Mouse (Mus musculus): ENCODE measurements at regions not wholly inside any gene's neighbourhood (a gene's known extent, or its start where the extent isn't known, plus 50 kb on each side); places are given as distances from the start of the nearest gene placed in this dataset.

DNA sequence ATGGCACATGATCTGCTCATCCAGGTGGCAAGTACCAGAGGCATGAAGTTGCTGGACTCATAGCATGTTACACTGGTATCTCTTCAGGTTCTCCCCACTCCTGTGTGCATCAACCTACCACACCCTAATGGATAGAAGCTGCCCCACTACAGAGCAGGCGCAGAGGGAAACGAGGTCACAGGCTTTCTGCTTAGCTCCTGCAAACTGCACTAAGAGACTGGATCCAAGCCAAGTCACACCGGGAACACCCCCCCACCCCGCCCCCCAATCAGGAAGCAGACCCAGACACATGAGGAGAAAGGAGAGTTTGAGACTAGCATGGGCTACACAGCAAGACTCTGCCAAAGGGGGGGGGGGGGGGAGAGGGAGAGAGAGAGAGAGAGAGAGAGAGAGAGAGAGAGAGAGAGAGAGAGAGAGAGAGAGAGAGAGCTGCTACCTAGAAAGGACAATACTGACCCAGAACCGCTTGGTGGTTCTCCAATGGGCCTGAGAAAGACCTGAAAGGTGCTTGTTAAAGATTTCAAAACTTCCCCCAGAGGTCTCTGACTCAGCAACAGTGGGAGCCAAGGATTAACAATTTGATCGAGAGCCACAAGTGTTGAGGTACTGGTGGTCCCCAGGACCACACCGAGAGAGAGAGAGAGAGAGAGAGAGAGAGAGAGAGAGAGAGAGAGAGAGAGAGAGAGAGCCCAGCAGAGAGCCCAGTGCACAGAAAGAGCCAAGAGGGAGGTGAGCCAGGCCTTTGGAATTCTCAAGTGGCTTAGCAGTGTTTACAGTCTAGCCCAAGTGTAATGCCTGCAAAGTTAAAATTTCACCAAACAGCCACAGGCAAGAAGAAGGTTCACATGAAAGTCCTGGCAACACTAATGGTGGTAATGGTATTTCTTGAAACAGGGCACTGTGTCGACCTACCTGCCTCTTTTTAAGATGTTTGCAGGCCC is 215.1 kb downstream of the Sox4 start:
- Histone ChIP-seq H3K4me1 (ENCODE audit: control insufficient read depth in 1 of 2, insufficient read depth in 2 of 2, low read length in 2 of 2) (no peaks in the 10 kb centered on the region), H3K36me3 (ENCODE audit: control insufficient read depth in 1 of 2, insufficient read depth in 2 of 2, low read length in 2 of 2) (no peaks in the 10 kb centered on the region), H3K9me3 (replicated peaks; ENCODE audit: insufficient read depth, low read length) (no peaks in the 10 kb centered on the region), H3K27ac (ENCODE audit: control insufficient read depth, low read depth, low read length) (no peak overlapping the region), H3K27me3 (ENCODE audit: control insufficient read depth in 1 of 2, insufficient read depth in 2 of 2, low read length in 2 of 2) (no peaks in the 10 kb centered on the region), H3K4me3 (ENCODE audit: control insufficient read depth in 1 of 2, insufficient read depth in 1 of 2, low read depth in 2 of 2, low read length in 2 of 2) (no peak overlapping the region), H3K9ac (ENCODE audit: control insufficient read depth, low read depth, low read length, poor library complexity, severe bottlenecking) (no peak overlapping the region), H3K79me2 (ENCODE audit: control insufficient read depth, insufficient read depth, low read length, poor library complexity) (no peaks in the 10 kb centered on the region)
- no peak for TF ChIP-seq MYC (IDR thresholded peaks at IDR 0.05; ENCODE audit: low read depth, low read length)
- TF ChIP-seq ETS1 (IDR thresholded peaks at IDR 0.05; ENCODE audit: low read depth, low read length) = no peak
- no peak for TF ChIP-seq CHD2 (IDR thresholded peaks at IDR 0.05; ENCODE audit: low read length)
- TF ChIP-seq UBTF (IDR thresholded peaks at IDR 0.05; ENCODE audit: borderline replicate concordance, insufficient read depth, low read depth, low read length) = no peak
- no peak for TF ChIP-seq RCOR1 (IDR thresholded peaks at IDR 0.05; ENCODE audit: low read depth, low read length)
- TF ChIP-seq USF1 (IDR thresholded peaks at IDR 0.05; ENCODE audit: low read depth, low read length) = no peak
- no peak for TF ChIP-seq POLR2A (IDR thresholded peaks at IDR 0.05; ENCODE audit: control insufficient read depth in 1 of 2, insufficient read depth in 1 of 2, low read depth in 1 of 2, low read length in 2 of 2, poor library complexity in 1 of 2)
- no peak for TF ChIP-seq TBP (IDR thresholded peaks at IDR 0.05; ENCODE audit: low read depth, low read length)
- no peak for TF ChIP-seq CHD1 (IDR thresholded peaks at IDR 0.05; ENCODE audit: low read depth, low read length)
- no peak for TF ChIP-seq E2F4 (IDR thresholded peaks at IDR 0.05; ENCODE audit: borderline replicate concordance, low read depth, low read length)
- TF ChIP-seq MXI1 (IDR thresholded peaks at IDR 0.05; ENCODE audit: low read depth, low read length) = no peak
- no peak for DNase-seq (ENCODE audit: low read depth, low spot score)

DNA sequence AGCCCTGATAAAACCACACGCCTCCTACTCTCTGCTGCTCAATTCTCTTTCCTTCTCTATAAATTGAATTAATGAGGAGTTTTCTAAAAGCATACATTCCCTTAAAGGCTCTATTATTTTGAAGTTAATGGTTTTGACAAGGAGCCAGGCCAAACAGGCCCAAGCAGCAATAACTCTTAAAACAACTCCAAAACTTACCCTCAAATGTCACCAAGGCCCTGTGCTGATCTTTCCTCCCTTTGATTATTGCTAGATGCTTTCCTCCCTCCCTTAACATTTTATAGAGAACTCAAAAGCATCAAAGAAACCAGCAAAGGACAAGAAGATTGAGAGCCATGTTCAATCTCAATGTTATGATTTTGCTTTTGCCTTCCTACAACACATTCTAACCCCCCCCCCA is 221.0 kb downstream of the Sox4 start:
- no peak overlapping the region for H3K4me3 ChIP-seq (ENCODE audit: control insufficient read depth in 1 of 2, insufficient read depth in 1 of 2, low read depth in 2 of 2, low read length in 2 of 2)
- no peak for DNase-seq (ENCODE audit: low read depth, low spot score)
- no peaks in the 10 kb centered on the region for H3K4me1 ChIP-seq (ENCODE audit: control insufficient read depth in 1 of 2, insufficient read depth in 2 of 2, low read length in 2 of 2)
- no peak overlapping the region for H3K9ac ChIP-seq (ENCODE audit: control insufficient read depth, low read depth, low read length, poor library complexity, severe bottlenecking)
- no peaks in the 10 kb centered on the region for H3K36me3 ChIP-seq (ENCODE audit: control insufficient read depth in 1 of 2, insufficient read depth in 2 of 2, low read length in 2 of 2)
- H3K27ac ChIP-seq (ENCODE audit: control insufficient read depth, low read depth, low read length) = no peak overlapping the region
- no peak for TF ChIP-seq POLR2AphosphoS2 (IDR thresholded peaks at IDR 0.05; ENCODE audit: low read length)
- TF ChIP-seq RCOR1 (IDR thresholded peaks at IDR 0.05; ENCODE audit: low read depth, low read length) = no peak
- TF ChIP-seq CTCF (IDR thresholded peaks at IDR 0.05 in 2 of 3, conservative IDR thresholded peaks at IDR 0.05 in 1 of 3; ENCODE audit: control insufficient read depth in 1 of 3, insufficient read depth in 1 of 3, low read depth in 2 of 3, low read length in 3 of 3, poor library complexity in 1 of 3, severe bottlenecking in 1 of 3) = no peak
- no peak for TF ChIP-seq MAFK (IDR thresholded peaks at IDR 0.05; ENCODE audit: borderline replicate concordance, low read depth, low read length)
- TF ChIP-seq MYC (IDR thresholded peaks at IDR 0.05; ENCODE audit: low read depth, low read length) = no peak
- no peak for TF ChIP-seq GATA1 (IDR thresholded peaks at IDR 0.05; ENCODE audit: low read depth, low read length)
- no peak for TF ChIP-seq ETS1 (IDR thresholded peaks at IDR 0.05; ENCODE audit: low read depth, low read length)
- no peak for TF ChIP-seq MEF2A (IDR thresholded peaks at IDR 0.05; ENCODE audit: extremely low read depth, insufficient replicate concordance, low read depth, low read length, poor library complexity, severe bottlenecking)
- no peak for TF ChIP-seq USF1 (IDR thresholded peaks at IDR 0.05; ENCODE audit: low read depth, low read length)
- TF ChIP-seq MAZ (IDR thresholded peaks at IDR 0.05; ENCODE audit: low read depth, low read length) = no peak
- TF ChIP-seq NRF1 (IDR thresholded peaks at IDR 0.05; ENCODE audit: insufficient read depth, low read depth, low read length, poor library complexity, severe bottlenecking) = no peak
- no peak for TF ChIP-seq NELFE (IDR thresholded peaks at IDR 0.05; ENCODE audit: low read depth, low read length)
- no peak for TF ChIP-seq SMC3 (IDR thresholded peaks at IDR 0.05; ENCODE audit: low read depth, low read length)
- TF ChIP-seq TCF12 (IDR thresholded peaks at IDR 0.05; ENCODE audit: low read depth, low read length) = no peak
- H3K9me3 ChIP-seq (replicated peaks; ENCODE audit: insufficient read depth, low read length) = no peaks in the 10 kb centered on the region
- H3K79me2 ChIP-seq (ENCODE audit: control insufficient read depth, insufficient read depth, low read length, poor library complexity) = no peaks in the 10 kb centered on the region
- no peaks in the 10 kb centered on the region for H3K27me3 ChIP-seq (ENCODE audit: control insufficient read depth in 1 of 2, insufficient read depth in 2 of 2, low read length in 2 of 2)

All from MEL (cell line).